Mouse (Mus musculus): ENCODE measurements around the gene Arl14ep.

Arl14ep gene

DNA sequence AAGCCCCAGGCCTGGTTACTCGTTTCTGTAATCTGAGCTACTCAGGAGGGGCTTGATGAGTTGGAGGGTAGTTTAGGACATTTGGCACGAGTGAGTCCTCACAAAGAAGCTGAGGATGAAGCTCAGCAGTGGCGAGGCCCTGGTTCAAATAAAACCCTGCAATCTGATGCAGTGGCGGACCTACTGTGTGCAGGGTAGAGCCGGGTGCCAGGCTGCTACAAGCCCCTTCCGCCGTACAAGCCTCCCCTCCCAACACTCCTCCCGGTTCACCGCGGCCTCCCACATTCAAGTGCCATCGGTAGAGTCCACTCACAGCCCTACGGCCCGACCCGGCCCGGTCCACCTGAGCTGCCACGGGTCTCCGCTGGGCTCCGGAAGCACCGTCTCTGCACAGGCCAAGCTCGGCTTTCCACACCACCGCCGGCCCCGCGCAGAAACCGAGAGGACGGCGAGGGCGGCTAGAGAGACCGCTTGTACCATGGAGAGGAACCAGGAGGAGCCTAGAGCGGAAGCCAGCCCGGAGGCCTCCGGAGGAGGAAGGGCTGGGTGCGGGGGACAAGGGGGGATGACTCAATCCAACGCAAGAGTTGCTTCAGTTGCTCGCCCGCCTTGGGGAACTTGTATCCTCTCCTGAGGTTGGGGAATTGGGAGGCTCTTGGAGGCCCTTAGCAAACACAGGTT lies at the start of gene Arl14ep:
TSS of gene Arl14ep (minus strand) at position 466 of the 681 bp plus-strand sequence.
- peak; percentile 86 for DNase-seq (ENCODE audit: low spot score)

DNA sequence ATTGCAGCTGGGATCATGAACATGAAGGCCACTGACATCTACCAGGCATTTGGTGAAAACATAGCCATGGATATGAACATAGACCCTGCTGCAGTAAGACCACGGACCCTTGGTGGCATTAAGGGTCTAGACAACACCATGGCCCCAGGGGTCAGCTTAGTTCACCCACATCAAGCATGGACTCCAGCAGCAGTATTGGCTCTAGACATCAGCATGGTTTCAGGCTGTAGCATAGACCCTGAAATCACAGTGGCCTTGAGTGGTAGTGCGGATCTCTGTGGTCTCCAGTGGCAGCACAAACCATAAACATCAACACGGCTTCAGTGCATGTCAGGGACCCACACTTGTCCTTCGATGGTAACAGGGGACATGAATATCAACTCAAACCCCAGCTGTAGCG lies 48.5 kb upstream of the Arl14ep start:
- DNase-seq (ENCODE audit: low spot score): no peak

DNA sequence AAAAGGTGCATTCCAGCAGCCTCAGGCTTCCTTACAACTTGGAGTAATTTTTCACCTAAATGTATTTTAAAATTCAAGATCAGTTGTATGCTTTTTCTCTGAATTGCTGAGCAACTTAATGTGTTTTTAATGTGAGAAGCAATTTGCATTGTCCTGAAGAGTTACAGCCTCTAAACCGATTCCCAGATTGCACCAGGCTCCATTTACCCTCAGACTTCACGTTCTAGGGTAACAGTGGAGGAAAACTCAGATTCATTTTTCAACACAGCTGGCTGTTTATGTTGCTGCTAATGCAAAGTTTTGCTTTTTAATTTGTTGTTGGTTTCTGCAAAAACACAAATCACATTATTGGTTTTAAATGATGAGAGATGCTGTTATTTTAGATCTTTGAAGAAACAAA lies 45.1 kb upstream of the Arl14ep start:
- DNase-seq (ENCODE audit: low spot score): no peak

DNA sequence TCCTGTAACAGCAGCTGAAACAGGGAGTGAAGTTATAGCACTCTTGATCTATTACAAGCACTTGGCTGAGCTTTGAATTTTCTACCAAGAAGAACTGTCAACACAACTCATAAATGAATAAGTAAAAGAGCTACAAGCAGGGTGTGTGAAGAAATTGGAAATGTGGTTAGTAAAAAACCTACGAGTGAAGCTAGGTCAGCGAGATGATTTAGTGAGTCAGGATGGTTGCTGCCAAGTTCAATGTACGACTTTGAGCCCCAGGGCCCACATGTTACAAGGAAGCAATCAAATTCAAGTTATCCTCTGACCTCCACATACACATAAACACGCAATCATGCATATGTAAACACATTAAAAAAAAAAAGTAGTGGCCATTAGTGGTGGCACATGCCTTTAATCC lies 38.9 kb upstream of the Arl14ep start:
- DNase-seq (ENCODE audit: low spot score): no peak

DNA sequence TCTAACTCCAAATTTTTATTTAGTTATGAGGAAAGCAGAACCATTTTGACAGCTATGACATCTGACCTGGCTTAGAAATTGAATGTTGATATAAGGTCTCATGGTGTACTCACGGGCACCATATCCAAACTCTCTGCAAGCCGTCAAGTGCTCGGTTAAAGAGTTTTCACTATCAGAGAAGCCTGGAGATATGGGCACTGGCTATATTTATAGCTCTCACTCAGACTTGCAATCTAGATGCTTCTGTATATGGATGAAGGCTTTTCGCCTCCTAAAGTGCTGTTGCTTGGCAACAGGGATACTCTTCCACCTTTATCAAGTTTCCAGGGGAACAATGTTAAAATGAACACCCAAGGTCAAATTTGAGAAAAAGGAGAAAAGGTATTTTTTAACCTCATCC lies 38.1 kb upstream of the Arl14ep start:
- DNase-seq (ENCODE audit: low spot score): no peak

DNA sequence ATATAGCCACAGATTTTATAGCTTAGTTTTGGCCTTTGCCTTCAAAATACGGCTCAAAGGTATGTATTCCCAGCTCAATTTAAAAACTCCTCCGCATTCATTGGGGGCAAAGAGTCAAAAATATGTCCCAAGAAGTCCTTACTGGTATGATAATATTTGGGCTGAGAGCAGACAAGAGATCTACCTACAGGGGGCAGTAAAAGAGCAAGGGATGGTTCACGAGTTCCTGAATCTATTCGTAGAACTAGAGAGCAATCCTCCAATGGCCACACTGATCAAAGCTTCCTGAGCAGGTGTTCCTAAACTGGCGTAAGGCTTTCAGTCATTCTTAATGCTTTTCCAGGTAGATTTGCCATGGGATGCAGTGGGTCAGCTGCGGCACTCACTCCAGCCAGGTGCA lies 35.9 kb upstream of the Arl14ep start:
- DNase-seq (ENCODE audit: low spot score): no peak

DNA sequence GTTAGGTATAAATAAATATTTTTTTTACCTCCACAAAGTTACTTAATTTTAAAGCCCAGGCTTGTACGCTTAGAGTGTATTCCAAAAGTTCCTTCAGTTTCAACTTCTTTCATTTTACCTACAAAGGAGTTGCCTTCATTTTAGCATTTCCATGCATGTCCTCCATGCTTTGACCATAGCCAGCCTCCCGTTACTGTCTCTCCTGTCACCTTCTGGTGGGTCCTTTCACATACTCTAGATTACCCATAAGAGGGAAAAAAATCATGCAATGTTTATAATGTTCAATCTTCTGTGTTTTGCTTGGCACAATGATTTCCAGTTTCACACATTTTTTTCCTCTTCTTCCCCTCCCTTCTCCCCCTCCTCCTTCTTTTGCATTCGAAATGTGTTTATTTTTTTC lies 32.2 kb upstream of the Arl14ep start:
- DNase-seq (ENCODE audit: low spot score): no peak

DNA sequence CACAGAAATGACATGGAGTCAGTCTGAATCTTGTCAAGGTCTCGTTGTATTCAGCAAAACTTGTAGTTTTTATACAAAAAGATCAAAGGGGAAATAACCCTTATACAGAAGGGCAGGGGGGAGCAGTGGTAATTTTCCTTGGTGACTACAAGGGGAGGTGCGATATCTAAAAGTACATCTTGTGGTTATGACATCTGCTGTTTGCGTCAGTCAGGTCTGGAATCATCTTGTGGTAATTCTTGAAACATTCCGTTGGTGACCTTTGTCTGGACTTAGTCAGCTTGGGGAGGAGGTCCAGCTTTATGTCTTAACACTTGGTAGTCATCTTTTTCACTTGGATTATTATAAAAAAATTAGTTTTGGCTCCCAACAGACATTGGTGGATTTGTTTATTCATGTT lies 31.7 kb upstream of the Arl14ep start:
- DNase-seq (ENCODE audit: low spot score): peak; percentile 1

DNA sequence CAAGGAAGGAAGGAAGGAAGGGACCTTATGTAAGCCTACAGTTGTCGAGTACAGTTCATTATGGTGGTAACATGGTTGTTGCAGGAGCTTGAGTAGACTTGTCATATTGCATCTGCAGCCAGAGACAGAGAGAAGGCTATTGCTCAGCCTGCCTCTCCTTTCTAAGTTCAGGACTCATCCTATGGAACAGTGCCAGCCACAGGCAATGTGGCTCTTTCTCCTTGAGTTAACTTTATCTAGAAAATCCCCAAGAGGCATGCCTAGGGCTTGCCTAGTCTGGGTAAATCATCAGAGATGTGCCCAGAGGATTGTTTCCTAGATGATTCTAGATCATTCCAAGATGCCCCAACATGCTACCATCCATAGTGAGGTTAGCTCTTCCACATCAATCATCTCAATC lies 17.0 kb upstream of the Arl14ep start:
- DNase-seq (ENCODE audit: low spot score): no peak

DNA sequence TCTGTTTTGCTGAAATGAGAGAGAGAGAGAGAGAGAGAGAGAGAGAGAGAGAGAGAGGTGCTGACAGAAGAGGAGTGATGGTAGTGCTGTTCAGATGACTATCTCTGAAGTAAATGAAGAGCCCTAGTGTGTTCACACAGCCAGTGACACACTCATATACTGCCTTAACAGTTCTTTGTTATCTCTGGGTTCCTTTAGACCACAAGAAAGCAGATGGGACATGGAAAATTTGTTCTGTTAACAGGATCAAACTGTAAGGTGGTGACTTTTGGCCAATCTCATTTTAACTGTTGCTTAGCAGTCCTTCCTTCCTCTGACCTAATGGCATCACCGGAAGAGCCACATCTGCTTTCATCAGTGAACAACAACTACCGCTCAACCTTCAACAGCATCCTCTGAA lies 10.7 kb upstream of the Arl14ep start:
- DNase-seq (ENCODE audit: low spot score): no peak

DNA sequence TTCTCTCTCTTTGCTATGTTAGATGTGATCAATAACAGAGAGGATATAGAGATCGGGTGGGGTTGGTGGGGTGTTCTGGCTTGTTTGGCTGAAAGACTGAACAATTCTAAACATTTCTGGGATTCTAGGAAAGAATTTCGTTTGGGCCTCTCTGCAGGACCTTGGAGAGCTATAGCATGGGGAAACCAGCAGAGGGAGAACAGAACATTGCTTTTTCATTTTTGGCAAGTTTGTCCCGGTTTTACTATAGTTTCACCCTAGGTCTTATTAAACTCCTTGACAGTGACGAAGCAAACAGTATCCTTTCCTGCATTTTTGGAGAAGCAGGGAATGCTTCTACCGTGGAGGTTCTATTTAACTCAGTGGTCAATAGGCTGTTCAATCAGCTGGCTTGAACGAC lies 8.3 kb upstream of the Arl14ep start:
- no peak for DNase-seq (ENCODE audit: low spot score)

DNA sequence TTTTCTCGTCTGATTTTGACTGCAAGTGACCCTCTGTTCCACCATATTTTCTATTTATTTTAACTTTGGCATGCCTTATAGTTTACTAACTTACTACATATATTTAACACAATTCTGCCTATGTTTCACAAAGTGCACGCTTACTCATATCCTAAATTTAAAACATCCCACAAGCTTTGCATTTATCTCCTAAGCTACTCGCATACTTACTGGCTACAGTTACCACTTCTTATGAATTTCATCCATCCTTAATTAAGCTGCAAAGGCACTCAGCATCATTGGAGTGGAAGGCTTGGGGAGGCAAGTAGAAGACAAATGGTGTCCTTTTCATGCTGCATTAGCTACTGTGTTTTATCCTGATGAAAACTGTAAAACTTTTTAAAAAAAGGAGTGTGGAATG lies 2.2 kb upstream of the Arl14ep start:
- DNase-seq (ENCODE audit: low spot score): no peak

DNA sequence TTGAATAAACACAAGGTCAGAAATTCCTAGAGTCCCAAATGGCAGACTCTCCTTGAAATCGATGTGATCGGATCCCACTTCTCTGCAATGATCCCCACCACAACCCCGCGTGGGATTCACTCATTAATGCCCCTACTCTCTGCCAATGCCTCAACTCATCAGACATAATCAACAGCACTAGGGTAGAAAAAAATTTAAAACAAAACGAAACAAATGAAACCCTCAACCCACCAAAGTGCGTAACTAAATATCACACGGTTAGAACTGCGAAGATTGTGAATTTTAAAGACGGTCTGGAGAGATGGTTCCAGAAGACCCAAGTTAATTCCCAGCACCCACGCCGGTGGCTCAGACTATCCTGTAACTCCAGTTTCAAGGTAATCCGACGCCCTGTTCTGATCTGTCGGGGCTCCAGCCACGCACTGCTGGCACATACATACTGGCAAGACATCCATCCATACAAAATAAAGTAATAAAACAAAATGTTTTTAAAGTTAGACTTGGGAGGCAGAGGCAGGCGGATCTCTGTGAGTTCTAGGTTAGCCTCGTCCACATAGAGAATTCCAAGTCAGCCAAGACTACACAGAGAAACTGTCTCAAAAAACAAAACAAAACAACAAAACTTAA lies 779 bp downstream of the Arl14ep start:
- no peak for DNase-seq (ENCODE audit: low spot score)

DNA sequence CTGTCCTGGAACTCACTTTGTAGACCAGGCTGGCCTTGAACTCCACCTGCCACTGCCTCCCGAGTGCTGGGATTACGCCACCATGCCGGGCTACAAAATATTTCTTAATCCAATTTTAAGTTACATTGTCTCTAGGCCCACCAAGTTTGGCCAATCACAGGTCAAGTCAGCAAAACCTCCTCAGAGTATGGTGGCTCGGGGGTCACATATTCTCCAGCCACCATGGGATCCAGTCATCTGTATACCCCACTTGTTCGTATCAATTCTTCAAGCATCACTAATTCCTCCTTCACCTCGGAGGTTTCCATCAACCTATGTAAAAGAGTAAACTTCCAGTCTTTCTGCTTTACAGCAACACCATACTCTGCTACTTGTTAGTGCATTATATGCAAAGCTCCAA lies 1.4 kb downstream of the Arl14ep start:
- no peak for DNase-seq (ENCODE audit: low spot score)

DNA sequence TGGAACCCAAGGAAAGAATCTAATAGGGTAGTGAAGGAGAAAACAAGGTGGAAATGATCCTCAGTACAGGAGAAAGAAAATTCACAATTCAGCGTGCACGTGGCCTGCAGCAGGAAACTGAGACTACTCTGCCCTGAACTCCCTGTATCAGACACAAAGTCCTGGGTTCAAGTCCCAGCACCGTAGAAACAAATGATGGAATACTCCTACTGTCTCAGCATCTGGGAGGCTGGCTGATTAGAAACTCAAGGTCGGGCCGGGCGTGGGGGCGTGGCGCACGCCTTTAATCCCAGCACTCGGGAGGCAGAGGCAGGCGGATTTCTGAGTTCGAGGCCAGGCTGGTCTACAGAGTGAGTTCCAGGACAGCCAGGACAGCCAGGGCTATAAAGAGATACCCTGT lies 3.3 kb downstream of the Arl14ep start:
- no peak for DNase-seq (ENCODE audit: low spot score)

DNA sequence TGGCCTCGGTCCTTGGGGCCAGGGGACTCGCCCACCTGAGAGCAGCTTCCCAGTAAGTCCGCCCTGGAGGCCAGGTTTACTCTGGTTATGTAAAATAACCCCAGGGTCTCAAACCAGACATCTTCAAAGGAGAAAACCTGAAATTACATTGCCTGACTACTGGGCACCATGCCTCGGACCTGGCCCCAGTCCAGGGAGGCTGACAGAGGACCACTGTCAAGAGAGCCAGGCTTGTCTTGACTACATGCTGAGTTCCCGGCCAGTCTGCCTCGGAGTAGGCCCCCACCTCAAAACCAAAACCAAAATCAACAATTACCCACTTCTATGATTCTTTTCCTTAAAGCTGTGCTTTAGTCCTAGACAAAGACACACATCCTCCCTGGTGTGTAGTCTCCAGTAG lies 5.9 kb downstream of the Arl14ep start:
- no peak for DNase-seq (ENCODE audit: low spot score)

DNA sequence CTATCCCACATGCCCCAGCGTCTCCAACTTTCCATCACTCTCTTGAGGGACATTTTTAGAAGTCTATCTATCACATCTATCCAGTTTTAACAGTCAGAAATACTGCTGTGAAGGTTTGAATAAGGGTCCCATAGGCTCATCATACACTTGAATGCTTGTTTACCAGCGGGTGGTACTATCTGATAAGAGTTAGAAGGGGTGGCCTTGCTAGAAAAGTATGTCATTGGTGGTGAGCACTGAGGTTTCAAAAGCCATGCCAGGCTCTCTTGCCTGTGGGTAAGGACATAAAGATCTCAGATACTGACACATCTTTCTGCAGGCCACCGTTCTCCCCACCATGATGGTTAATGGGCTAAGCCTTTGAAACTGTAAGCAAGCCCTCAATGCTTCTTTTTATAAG lies 10.7 kb downstream of the Arl14ep start:
- no peak for DNase-seq (ENCODE audit: low spot score)

DNA sequence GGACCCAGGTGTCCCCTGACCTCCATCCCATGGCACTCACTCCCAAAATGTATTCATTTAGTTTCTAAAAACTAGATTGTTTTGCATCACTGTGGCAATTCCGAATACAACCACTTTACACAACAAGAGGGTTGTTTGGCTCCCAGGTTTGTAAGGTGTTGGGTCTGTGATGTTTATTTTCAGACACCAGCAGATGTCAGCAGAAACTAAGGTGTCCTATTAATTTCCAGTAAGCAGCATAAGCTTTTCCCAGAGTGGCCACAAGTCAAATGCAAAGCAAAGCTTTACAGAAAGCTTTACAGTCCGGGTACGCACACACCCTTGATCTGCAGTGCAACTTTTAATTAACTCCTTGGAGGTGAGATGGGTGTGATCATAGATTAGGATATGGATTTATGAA lies 12.6 kb downstream of the Arl14ep start:
- no peak for DNase-seq (ENCODE audit: low spot score)

DNA sequence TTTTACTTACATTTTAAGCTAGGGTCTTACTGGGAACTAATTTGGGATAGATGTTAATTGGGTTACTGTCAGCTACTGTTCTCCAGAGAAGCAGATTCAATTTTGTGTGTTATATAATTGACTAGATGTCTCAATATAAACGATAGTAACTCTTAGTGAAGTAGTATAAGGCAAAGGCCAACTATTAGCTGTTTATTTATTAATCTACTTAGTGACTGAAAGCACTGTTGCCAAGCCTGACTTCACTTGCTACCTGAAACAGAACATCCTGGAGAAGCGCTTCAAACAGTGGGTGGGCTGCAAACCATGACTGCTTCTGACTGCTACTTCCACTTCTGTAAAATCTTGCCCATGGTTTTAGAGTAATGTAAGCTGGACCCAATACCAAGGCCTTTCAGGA lies 13.2 kb downstream of the Arl14ep start:
- no peak for DNase-seq (ENCODE audit: low spot score)

DNA sequence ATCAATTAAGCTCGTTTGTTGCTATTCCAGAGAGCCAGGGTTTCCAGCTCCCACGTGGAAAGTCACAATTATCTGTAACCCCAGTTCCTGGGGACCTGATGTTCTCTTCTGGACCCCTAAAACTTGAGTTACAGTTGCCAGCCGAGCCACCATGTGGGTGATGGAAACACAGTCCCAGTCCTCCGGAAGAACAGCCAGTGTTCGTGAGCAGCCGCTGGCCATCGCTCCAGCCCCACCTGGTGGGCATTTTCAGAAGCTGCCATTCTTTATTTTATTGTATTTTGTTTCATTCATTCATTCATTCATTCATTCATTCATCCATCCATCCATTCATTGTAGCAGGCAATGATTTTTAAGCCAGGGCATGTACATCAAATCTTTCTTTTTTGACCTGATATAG lies 14.0 kb downstream of the Arl14ep start:
- no peak for DNase-seq (ENCODE audit: low spot score)

DNA sequence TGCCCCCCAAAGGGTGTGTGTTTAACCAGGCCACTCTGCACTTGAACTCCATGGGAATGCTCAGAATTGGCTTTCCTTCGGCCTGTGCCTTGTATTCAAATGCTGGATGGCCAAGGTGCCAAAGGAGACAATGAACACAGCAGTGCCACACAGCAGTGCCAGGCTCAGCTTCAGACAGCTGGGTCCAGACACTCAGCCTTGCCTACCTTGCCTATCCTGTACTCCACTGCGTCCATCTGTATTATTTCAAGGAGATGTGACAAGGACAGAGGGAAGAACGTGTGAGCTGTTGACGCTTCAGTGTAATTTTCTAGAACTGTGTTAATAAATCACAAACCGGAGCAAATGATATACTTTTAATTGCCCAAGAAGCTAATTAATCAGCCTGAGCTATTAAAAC lies 14.8 kb downstream of the Arl14ep start:
- DNase-seq (ENCODE audit: low spot score): no peak

DNA sequence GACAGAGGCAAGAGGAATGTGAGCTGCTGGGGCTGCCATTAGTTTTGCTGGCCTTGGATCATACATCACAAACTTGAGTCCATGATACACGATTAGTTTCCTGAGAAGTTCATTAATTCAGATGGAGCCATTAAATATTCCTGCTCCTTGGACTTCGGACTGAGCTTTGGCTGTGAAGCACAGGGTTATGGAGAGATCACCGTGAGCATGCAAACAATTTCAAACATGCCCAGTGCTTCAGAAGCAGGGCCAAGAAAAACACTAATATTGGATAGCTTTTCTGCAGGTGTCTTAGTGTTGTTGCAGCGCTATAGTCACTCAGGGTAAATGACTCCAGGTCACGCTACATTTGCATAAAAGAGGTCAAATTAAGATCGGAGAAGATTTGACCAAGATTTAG lies 15.3 kb downstream of the Arl14ep start:
- DNase-seq (ENCODE audit: low spot score): no peak

DNA sequence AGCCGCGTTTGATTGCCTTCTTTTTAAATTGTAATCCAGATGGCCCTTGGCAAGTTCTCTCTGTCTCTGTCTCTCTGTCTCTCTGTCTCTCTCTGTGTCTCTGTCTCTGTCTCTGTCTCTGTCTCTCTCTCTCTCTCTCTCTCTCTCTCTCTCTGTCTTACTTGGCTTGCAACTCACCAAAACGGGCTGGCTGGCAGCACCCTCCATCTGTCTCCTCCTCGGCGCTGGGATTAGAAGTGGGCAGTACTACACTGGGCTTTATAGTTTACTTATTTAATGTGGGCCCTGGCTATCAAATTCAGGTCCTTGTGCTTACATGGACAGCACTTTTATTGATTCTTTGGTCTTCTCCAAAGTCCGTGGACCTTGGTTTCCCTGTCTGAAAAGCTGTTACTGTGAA lies 18.1 kb downstream of the Arl14ep start:
- DNase-seq (ENCODE audit: low spot score): no peak

DNA sequence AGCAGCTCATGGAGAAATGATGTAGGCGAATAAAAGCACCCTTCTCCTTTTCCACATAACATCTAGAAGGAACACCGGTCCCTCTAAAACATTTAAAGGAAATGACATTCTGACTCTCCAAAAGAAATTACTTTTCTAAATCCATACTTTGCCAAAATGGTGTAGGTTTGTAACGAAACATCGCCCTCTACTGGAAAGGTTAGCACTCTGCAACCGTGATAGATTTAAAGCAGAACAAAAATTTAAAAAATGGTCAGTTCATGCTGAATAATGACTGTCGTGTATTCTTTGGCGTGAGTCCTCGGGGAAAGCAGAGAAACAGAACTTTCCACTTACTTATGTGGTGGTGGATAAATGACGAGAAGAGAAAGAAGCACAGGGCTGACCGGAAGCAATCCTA lies 18.6 kb downstream of the Arl14ep start:
- peak; percentile 37 for DNase-seq (ENCODE audit: low spot score)
